Mouse (Mus musculus) lung, postnatal 14 days (tissue): ENCODE results near the gene Col1a1.
A peak's percentile ranks its signal among the peaks of the same experiment; 100 is the strongest.

Experiments
- DNase-seq: peaks from one replicate; pipeline ENCODE4 v3.0.0; 2021

Gene Col1a1

DNA sequence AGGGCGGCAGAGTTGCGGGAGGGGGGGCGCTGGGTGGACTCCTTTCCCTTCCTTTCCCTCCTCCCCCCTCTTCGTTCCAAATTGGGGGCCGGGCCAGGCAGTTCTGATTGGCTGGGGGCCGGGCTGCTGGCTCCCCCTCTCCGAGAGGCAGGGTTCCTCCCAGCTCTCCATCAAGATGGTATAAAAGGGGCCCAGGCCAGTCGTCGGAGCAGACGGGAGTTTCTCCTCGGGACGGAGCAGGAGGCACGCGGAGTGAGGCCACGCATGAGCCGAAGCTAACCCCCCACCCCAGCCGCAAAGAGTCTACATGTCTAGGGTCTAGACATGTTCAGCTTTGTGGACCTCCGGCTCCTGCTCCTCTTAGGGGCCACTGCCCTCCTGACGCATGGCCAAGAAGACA is at the start of gene Col1a1:
TSS of gene Col1a1 (plus strand) at position 180 of the 400 bp plus-strand sequence.
- DNase-seq = peak; percentile 78

DNA sequence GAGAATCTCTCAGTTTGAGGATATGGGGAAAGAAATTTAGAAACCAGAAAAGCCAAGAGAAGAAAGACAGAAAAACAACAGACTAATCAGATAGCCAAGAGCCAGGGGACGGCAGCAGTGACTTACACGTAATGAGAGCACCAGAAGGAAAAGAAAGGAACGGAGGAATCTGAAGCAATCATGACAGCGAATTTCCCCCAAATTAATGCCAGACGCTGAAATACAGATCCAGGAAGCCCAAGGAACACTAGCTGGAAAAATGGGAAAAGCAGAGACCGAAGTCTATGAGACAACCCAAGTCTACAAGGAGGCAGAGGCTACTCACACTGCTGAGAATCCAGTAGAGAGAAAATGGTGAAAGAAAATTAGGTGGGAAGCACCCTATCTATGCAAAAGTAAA is 44.9 kb upstream of the Col1a1 start:
- no peak for DNase-seq

- DNase-seq = peak; percentile 14
Measured at GRCm38 (mm10) chr11:94896753-94897376, 39.2 kb upstream of the Col1a1 start.

DNA sequence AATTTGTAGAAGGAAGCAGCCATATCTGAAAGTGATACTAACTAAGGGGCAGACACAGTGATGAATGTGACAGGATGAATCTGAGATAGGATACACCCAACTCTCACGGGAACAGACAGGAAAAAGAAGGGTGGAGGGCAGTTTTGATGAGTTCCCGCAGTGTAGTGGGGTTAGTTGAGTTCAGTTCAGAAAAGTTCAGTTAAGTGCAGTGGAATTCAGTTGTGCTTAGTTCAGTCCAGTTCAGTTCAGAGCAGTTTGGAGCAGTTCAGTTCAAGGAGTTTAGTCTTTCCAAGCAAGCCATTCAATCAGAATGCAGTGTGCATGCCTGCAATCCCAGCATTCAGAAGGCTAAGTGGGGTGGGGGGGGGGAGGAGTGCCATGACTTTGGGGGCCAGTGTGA is 34.8 kb upstream of the Col1a1 start:
- no peak for DNase-seq

- DNase-seq = no peak
Measured at GRCm38 (mm10) chr11:94904306-94904705, 31.7 kb upstream of the Col1a1 start.

DNA sequence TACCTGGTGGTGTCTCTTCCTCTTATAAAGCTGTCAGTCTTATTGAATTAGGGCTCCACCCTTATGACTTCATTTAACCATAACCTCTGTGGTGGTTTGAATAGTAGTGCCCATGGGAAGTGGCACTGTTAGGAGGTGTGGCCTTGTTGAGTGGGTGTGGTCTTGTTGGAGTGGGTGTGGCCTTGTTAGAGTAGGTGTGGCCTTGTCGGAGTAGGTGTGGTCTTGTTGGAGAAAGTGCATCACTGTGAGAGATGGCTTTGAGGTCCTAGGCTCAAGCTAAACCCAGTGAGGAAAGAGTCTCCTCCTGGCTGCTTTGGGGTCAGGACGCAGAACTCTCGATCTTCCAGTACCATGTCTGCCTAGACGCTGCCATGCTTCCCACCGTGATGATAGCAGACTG is 25.1 kb upstream of the Col1a1 start:
- DNase-seq = no peak

GRCm38 (mm10) chr11:94912568-94912967 is 23.5 kb upstream of the Col1a1 start:
- no peak for DNase-seq

- peak; percentile 47 for DNase-seq
Measured at GRCm38 (mm10) chr11:94913302-94914090, 22.5 kb upstream of the Col1a1 start.

GRCm38 (mm10) chr11:94915675-94916403 is 20.2 kb upstream of the Col1a1 start:
- peak; percentile 78 for DNase-seq

- DNase-seq = peak; percentile 61
Measured at GRCm38 (mm10) chr11:94916477-94916876, 19.5 kb upstream of the Col1a1 start.

DNA sequence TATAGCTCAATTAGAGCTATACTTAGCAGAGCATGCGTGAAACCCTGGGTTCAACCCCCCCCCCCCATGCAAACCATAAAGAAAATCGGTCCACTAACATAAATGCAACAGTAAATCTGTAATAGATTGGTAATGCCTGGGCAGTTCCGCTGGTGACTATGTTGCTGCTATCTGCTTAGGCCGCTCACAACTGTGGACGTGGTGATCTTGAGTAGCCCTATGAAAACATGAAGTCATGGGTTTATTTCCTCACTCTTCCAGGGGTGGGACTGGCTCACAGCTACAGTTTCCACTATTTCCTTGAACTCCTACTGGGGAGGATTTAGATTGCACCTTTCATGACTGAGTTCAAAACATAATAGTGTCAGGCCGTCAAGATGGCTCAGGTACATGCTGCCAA is 18.3 kb upstream of the Col1a1 start:
- no peak for DNase-seq

GRCm38 (mm10) chr11:94920996-94921401 is 15.0 kb upstream of the Col1a1 start:
- no peak for DNase-seq

GRCm38 (mm10) chr11:94924977-94925376 is 11.0 kb upstream of the Col1a1 start:
- DNase-seq = no peak

GRCm38 (mm10) chr11:94926431-94926830 is 9.6 kb upstream of the Col1a1 start:
- no peak for DNase-seq

DNA sequence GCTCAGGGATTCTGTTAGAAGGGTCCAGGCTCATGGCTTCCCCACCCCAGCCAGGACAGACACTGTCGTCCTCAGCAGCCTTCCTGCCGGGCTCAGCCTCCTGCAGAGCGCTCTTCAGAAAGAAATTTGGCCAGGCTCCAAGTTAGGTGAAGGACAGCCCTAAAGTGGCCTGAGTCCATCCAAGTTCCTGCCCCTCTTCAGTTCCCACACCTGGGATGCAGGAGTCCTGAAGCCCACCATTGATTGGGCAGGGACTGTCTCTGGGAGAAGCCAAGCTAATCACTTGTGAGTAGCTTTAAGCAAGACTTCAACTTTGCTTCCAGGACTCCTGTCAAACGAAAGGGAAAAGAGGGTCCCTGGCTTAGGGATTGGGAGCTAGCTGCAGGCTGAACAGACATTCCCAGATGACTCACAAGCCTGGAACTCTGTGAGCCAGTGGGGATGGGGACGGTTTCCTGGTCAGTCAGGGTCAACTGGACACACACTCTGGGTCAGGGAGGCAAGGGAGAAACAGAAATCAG is 8.2 kb upstream of the Col1a1 start:
- DNase-seq = no peak

DNA sequence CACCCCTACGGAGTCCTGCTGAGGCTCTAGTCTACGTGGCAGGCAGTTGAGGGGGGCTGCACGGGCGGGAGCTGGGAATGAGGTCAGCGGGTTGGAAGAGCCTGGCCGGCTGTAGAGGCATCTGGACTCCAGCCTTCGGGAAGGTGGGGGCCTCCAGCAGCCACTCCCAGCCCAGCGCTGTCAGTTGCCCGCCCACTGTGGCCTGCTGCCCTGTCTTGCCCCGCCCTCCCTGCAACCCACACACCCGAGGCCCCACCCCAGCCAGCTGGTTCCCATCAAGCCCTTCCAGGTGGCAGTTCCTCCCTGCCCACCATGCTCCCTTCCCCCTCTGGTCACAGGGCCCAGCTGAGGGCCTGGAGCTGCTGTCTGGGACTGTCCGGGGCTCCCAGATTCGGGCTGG is 7.2 kb upstream of the Col1a1 start:
- peak; percentile 90 for DNase-seq

DNA sequence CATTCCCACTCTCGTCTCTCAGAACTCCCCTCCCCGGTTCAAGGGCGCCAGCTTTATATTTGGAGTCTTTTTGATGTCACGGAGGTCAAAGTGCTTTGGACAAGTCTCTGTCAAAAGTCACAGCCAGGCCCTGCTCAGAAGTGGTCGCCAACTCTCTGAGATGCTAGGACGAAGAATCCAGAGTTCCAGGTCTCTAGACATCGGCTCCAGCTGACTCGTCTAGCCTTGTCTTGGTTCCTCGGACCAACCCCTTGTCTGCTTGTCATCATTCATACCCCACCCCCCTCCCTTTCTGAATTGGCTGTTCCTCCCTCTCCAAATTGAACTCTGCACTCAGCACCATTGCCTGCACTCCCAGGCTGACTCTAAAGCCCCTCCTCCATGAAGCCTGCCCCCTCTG is 6.4 kb upstream of the Col1a1 start:
- no peak for DNase-seq

GRCm38 (mm10) chr11:94930151-94930550 is 5.9 kb upstream of the Col1a1 start:
- DNase-seq = no peak

GRCm38 (mm10) chr11:94933584-94933983 is 2.4 kb upstream of the Col1a1 start:
- DNase-seq = no peak

DNA sequence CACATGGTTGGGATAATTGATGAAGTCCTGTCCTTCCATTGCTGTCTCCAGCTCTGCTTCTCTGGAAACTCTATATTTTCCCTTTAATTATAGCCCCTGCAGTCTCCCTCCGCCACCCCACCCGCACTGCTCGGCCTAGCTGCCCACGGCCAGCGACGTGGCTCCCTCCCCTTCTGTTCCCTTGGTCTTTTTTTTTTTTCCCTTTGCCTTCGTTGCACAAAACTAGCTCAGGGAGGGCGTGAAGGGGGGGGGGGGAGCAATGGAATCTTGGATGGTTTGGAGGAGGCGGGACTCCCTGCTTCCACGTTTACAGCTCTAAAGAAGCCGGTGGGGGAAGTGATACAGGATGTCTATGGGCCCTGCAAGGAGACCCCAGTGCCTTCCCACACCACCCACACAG is 1.5 kb upstream of the Col1a1 start:
- DNase-seq = no peak

GRCm38 (mm10) chr11:94936851-94937295 is 849 bp downstream of the Col1a1 start:
- DNase-seq = peak; percentile 95

DNA sequence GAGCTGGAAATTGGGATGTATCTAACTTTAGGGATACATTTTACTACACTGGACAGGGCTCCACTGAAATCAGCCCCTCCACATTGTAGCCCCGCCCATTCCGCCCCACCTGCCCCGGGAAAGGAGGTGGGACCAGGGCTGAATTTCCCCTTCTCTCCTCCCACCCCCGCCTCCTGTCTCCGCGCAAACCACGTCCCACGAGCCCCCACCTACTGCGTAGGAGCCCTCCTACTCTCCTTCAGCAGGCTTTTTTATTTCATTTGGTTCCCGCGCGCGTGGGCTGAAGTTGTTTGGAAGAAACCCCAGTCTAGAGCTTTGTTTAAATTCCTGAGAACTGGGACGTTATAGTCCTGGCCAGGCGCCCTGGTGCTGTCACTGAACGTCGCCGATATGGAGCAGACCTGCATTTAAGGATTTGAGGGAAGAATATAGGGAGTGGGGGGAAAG is 1.3 kb downstream of the Col1a1 start:
- DNase-seq = no peak

- DNase-seq = no peak
Measured at GRCm38 (mm10) chr11:94937787-94938186, 1.8 kb downstream of the Col1a1 start.
